ENCODE assay signal across 10 mouse cellular contexts in genomic region chr2:128503136-128503935, GRCm38 (mm10).
DNase-seq lines count a peak whose midpoint lies in the region; ATAC-seq lines count a peak whose summit lies in the region.
"Had no signal": no experiment of that assay in that cellular context is flagged by ENCODE, and none has a peak within 500 bp of the region (broad histone marks: within the 10 kb centered on the region; RNA-seq: fewer than 3 reads in every experiment).

No protein-coding gene starts in this region.

- H3K4me2 ChIP-seq in embryonic facial prominence, embryonic 14.5 days (ENCODE audit: low read depth, low read length): no peak overlapping the region
- H3K4me2 ChIP-seq: forebrain, embryonic 13.5 days had no signal

- no peaks in the 10 kb centered on the region for H3K27me3 ChIP-seq in embryonic facial prominence, embryonic 14.5 days (replicated peaks; ENCODE audit: control insufficient read depth, insufficient read depth, low read length)
- H3K27me3 ChIP-seq in embryonic facial prominence, embryonic 10.5 days (replicated peaks; ENCODE audit: low read depth, poor library complexity, severe bottlenecking): no peaks in the 10 kb centered on the region
- H3K27me3 ChIP-seq: forebrain, embryonic 13.5 days had no signal

- H3K27ac ChIP-seq in embryonic facial prominence, embryonic 14.5 days (replicated peaks; ENCODE audit: low read depth, low read length): no peak overlapping the region
- no peak overlapping the region for H3K27ac ChIP-seq in embryonic facial prominence, embryonic 10.5 days (replicated peaks)
- H3K27ac ChIP-seq: forebrain, embryonic 13.5 days had no signal

- 74% methylated on average over 2 of the region's 2 CpGs for WGBS in embryonic facial prominence, embryonic 14.5 days
- WGBS in embryonic facial prominence, embryonic 10.5 days: 89% methylated on average over 2 of the region's 2 CpGs

- H3K9me3 ChIP-seq in embryonic facial prominence, embryonic 14.5 days (ENCODE audit: control insufficient read depth, low read length): no peaks in the 10 kb centered on the region
- no peaks in the 10 kb centered on the region for H3K9me3 ChIP-seq in embryonic facial prominence, embryonic 10.5 days
- H3K9me3 ChIP-seq: forebrain, embryonic 13.5 days had no signal

- DNase-seq in embryonic facial prominence, embryonic 14.5 days (ENCODE audit: low spot score): peak; percentile 20
- DNase-seq in embryonic facial prominence, embryonic 10.5 days (ENCODE audit: low spot score): no peak
- DNase-seq in kidney, postnatal 14 days: peak; percentile 20
- no peak for DNase-seq in kidney, adult 8-10 months
- DNase-seq in adrenal gland, postnatal 10 days: peak; percentile 53
- DNase-seq in induced T-regulatory cell, adult 2 months (ENCODE audit: low read depth): peak; percentile 57
- no peak for DNase-seq in T-cell, adult 2 months (ENCODE audit: low spot score)
- DNase-seq in urinary bladder, postnatal 36 days (ENCODE audit: low spot score in 2 of 2): no peak

- no peak overlapping the region for H3K9ac ChIP-seq in embryonic facial prominence, embryonic 14.5 days (ENCODE audit: low read depth, low read length)
- H3K9ac ChIP-seq: forebrain, embryonic 13.5 days had no signal

- no peaks in the 10 kb centered on the region for H3K36me3 ChIP-seq in embryonic facial prominence, embryonic 14.5 days (ENCODE audit: control insufficient read depth, insufficient read depth, low read length)
- no peaks in the 10 kb centered on the region for H3K36me3 ChIP-seq in embryonic facial prominence, embryonic 10.5 days (replicated peaks)

- no peaks in the 10 kb centered on the region; the same call in 1 of the 2 replicates for H3K4me1 ChIP-seq in embryonic facial prominence, embryonic 14.5 days (ENCODE audit: control insufficient read depth, insufficient read depth, low read length)
- H3K4me1 ChIP-seq in embryonic facial prominence, embryonic 10.5 days: no peaks in the 10 kb centered on the region

- ATAC-seq in embryonic facial prominence, embryonic 14.5 days (ENCODE audit: low read depth): no peak
- ATAC-seq: forebrain, embryonic 13.5 days had no signal

- no peak overlapping the region for H3K4me3 ChIP-seq in embryonic facial prominence, embryonic 14.5 days (ENCODE audit: low read depth, low read length)
- no peak overlapping the region for H3K4me3 ChIP-seq in embryonic facial prominence, embryonic 10.5 days
- H3K4me3 ChIP-seq: forebrain, embryonic 13.5 days; myocyte had no signal

Comparison
In these comparisons a context has a peak if more than half of its experiments do, and no peak if none do; other contexts are left out.
1. DNase-seq: peak in embryonic facial prominence, embryonic 14.5 days (single experiment), kidney, postnatal 14 days (single experiment), adrenal gland, postnatal 10 days (single experiment) and induced T-regulatory cell, adult 2 months (single experiment); none in embryonic facial prominence, embryonic 10.5 days (single experiment), kidney, adult 8-10 months (0 of 2), T-cell, adult 2 months (single experiment) and urinary bladder, postnatal 36 days (0 of 2).